Mouse (Mus musculus) left cerebral cortex, adult 6 months (tissue): Measurements from ENCODE around the gene Lrrk1. TPM values are rescaled to one million over a fixed set of nuclear protein-coding genes. Genes with fewer than 3 reads are reported as not detected.

Experiments
- long read RNA-seq, 2 experiments: library from polyadenylated mRNA; unstranded; transcript quantifications; one replicate each; pipeline ENCODE4 v2.0.0; 2019 to 2020
- polyA plus RNA-seq: library from polyadenylated mRNA; unstranded; fragments of <200 nt; fragmentation: Nextera tagmentation; gene quantifications from 2 replicates; pipeline ENCODE4 v1.2.3, GENCODE M21; 2021

Lrrk1 gene
- polyA plus RNA-seq = 0.50 and 0.54 TPM in 2 replicates
- long read RNA-seq, experiment 1, partial matches to known transcripts = 2 of 2 reads
- long read RNA-seq, experiment 1, other reads (novel, unspliced or antisense) = 0 of 2 reads
- long read RNA-seq, experiment 2, partial matches to known transcripts = 3 of 4 reads
- long read RNA-seq, experiment 2, other reads (novel, unspliced or antisense) = 1 of 4 reads

GRCm38 (mm10) chr7:66387813-66388521 is at the start of gene Lrrk1:
Gene Lrrk1, minus strand, starts transcription at chr7:66388350.

GRCm38 (mm10) chr7:66427437-66428161 is 39.4 kb upstream of the Lrrk1 start, which contains the start of gene Aldh1a3:
Gene Aldh1a3, minus strand, starts transcription at chr7:66427517.

GRCm38 (mm10) chr7:66365904-66366303 is 22.2 kb downstream of the Lrrk1 start, which contains the start of gene Gm10974:
Gene Gm10974, plus strand, starts transcription at chr7:66365905.

Other genes with a start within 250 kb of the Lrrk1 start
- gene Gm10974, start 22.4 kb downstream of the Lrrk1 start, polyA plus RNA-seq = not detected in 2 replicates
- 1.4 and 1.7 TPM in 2 replicates for gene Aldh1a3, start 39.2 kb upstream of the Lrrk1 start, polyA plus RNA-seq